Mouse (Mus musculus) lung, postnatal 0 days (tissue): ENCODE results near the gene Adipor2.

Experiments used
- CTCF ChIP-seq: IDR thresholded peaks from 2 replicates; pipeline ENCODE4 v1.5.1; 2016; ENCODE audit warnings: antibody characterized with exemption, mild to moderate bottlenecking
- EP300 ChIP-seq: IDR thresholded peaks from 2 replicates; pipeline ENCODE4 v1.6.1; 2016; ENCODE audit warnings: antibody characterized with exemption, mild to moderate bottlenecking, control low read depth

GRCm38 (mm10) chr6:119421001-119421400 is 3.5 kb upstream of the Adipor2 start:
- no peak for TF ChIP-seq CTCF
- TF ChIP-seq EP300: no peak
